Mouse (Mus musculus): ENCODE results near the gene Arl16.

- TF ChIP-seq CTCF (IDR thresholded peaks at IDR 0.05; ENCODE audit: low read depth, low read length) (no peak), POLR2A (IDR thresholded peaks at IDR 0.05; ENCODE audit: borderline replicate concordance, low read depth, low read length) (no peak; the same call in 1 of the 2 replicates)
Observed at GRCm38 (mm10) chr11:120467051-120467735, at the start of gene Arl16.
